Mouse (Mus musculus) heart, postnatal 0 days (tissue): ENCODE data around the gene Vtcn1.

Experiments
- CTCF ChIP-seq: IDR thresholded peaks from 2 replicates; pipeline ENCODE4 v1.5.1; 2016; ENCODE audit warnings: antibody characterized with exemption, control low read depth, low read depth
- EP300 ChIP-seq: IDR thresholded peaks from 2 replicates; pipeline ENCODE4 v1.6.1; 2016; ENCODE audit warnings: antibody characterized with exemption, low read depth

- TF ChIP-seq EP300 (no peak), CTCF (no peak)
These were observed 18.5 kb downstream of the Vtcn1 start for GRCm38 (mm10) chr3:100843784-100844183.
